Mouse (Mus musculus): Measurements from ENCODE around the gene Cbx7.
"Not testable (repeated sequence)": the region's sequence is repeated elsewhere in the genome, so short reads cannot be mapped to it uniquely, and the experiment has no call there.

Cbx7 gene

DNA sequence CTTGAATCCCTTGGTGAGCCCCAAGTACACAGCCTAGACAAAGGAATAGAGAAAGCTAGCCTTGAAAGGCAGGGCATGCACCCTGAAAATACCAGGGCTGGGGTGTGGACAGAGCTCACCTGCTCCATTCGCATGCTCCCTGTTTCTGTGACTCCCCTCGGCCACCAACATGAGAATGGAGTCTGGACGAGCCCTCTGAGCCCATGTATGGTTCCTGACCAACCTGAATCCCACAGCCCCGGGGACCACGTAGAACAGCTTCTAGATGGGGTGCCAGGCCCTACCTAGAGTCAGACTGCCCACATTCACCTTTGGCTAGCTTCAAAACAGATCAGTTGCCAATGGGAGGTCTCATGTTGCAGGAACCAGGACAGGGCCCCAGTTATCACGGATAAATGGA is 19.7 kb downstream of the Cbx7 start:
- in situ Hi-C loops (cut with MboI, MseI) = loop anchor here (25.0 kb wide), 1 partner anchor 486 kb away; no protein-coding TSS in a partner anchor

DNA sequence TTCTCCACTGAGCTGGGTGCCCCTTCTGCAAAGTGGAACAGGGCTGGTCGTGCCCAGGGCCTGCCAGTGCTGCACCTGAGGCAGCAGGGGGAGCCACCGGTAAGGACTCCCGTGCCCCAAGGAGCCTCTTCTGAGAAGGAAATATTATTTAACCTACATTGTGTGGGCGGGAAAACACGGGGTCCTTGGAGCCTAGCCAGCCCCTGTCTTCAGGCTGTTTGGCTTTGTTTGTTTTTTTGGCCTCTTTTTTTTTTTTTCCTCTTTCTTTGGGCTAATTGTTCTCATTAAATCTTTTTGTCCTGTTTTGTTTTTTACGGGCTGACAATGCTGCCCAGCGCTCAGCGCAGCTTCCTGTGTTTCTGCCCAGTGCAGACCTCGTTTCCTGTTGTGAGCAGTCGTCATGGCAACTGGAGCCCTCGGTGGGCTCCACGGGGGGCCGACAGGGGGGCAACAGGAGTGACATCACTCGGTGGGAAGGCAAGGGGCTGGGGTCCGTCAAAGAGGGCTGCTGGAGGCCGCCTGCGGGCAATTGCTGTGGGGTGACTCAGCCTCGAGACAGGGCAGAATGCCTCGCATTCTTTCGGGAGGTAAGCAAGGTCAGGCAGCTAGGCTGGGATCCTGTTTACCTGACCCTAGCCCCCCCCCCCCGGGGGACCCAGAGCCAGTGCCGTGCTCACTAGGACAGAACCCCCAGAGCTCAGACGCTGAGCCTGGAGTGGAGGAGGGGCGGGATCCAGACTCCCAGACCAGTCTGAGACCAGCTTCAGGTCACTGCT is 20.5 kb downstream of the Cbx7 start:
- in situ Hi-C loops (cut with MboI, MseI) = loop anchor here (25.0 kb wide), 1 partner anchor 487 kb away; no protein-coding TSS in a partner anchor

DNA sequence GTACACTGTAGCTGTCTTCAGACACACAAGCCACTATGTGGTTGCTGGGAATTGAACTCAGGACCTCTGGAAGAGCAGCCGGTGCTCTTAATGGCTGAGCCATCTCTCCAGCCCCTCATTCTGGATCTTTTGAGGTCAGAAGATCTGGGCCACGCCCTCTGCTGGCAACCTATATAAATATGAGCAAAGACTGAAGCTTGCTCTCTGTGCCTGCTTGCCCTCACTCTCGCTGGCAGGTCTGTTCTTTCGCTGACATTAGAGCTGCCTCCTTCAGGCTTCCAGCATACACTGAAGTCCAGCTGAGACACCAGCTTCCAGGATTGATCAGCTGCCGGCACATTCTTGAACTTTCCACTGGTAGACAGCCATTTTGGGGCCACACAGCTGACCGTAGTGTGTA is 23.2 kb downstream of the Cbx7 start:
- in situ Hi-C loops (cut with MboI, MseI) = no loop called here

DNA sequence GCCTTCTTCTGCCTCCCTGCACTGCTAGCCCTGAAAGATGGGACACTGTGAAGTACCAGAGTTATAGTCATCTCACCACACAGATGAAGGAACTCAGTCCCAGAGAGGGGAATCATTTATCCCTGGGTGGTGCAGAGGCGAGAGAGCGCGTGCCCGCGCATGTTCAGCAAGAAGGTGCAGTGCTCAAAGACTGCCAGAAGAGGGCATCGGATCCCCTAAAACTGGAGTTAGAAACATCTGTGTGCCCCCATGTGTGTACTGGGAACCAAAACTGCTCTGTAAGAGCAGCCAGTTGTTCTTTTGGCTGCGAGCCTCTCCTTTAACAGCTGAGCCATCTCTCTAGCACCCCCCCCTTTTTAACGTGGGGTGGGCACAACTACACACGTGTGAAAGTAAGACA is 24.1 kb downstream of the Cbx7 start:
- in situ Hi-C loops (cut with MboI, MseI) = no loop called here

DNA sequence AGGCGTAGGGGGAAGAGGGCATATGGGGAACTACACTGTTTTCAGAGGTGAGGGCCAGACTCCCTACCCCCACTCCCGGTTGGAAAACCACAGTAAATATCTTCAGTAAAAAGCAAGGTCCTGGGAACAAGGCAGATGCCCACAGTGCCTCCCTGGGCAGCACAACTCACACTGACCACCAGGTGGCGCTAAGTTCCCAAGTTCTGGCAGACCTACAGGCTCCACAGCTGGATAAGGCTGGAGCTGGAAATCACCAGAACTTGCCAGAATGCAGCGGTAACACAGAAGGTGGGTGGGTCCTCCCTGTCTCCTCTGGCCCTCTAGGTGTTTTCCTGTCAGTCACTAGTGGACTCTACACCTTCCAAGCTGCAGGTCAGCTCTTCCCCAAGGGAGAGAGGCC is 24.9 kb downstream of the Cbx7 start:
- in situ Hi-C loops (cut with MboI, MseI) = no loop called here

DNA sequence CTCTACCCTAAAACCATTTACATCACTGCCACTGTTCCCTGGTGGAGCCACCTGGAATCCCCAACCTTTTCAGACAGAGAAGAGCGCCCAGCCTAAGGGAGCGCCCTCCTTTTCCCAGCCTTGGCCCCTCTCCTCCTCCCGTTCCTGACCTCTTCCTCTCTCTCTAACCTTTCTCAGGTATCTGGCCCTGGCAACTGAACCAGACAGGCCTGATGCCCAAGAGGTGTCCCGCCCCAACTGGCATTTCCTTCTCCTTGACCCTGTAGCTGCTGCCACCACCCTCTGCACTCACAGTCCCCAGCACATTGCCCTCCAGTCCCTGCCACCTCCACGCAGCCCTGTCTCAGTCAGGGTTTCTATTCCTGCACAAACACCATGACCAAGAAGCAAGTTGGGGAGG is 26.0 kb downstream of the Cbx7 start:
- in situ Hi-C loops (cut with MboI, MseI) = loop anchor here (5.0 kb wide), 1 partner anchor 117 kb away; no protein-coding TSS in a partner anchor

DNA sequence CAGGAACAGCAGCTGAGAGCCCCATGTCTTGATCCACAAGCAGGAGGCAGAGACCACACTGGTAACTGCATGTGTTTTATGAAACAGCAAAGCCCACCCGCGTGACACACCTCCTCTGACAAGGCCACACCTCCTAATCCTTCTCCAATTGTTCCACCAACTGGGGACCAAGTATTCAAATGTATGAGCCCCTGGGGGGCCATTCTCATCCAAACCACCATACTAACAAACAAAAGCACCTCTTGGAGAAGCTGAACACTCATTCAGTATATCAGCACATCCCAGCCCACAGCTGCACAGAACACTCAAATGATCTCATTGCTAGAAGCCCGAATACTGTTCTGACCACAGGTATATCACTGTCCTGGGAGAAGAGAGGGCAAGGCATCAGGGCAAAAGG is 27.3 kb downstream of the Cbx7 start:
- in situ Hi-C loops (cut with MboI, MseI) = loop anchor here (5.0 kb wide), 1 partner anchor 119 kb away; no protein-coding TSS in a partner anchor

DNA sequence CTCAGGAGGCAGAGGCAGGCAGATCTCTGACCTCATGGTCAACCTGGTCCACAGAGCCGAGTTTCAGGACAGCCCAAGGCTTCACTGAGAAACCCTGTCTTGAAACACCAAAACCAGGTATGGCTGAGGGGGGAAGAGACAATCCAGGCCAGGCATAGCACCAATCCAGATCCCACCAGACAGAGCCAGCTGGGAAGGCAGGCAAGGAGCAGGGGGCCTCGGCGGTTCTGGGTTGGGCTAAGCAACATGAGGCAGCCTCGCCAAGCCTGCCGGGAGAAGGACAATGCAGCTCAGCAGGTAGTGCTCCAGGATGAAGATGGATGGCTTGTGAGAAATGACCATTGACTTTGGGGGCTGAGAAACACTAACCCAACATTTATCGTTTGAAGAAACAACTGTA is 28.4 kb downstream of the Cbx7 start:
- in situ Hi-C loops (cut with MboI, MseI) = loop anchor here (5.0 kb wide), 1 partner anchor 120 kb away; no protein-coding TSS in a partner anchor

DNA sequence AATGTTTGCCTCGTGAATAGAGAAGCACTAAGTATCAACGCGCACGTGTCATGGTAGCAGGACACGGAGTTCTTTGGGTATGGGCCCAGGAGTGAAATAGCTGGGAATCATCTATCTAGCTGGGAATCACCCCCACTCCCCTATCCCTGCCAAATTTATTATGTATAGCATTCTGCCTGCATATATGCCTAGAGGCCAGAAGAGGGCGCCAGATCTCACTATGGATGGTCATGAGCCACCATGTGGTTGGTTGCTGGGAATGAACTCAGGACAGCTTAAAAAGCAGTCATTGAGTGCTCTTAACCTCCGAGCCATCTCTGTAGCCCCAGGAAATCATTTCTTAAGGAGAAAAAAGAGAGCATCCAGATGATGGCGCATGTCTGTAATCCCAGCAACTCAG is 30.0 kb downstream of the Cbx7 start:
- in situ Hi-C loops (cut with MboI, MseI) = loop anchor here (5.0 kb wide), 1 partner anchor 121 kb away; no protein-coding TSS in a partner anchor

DNA sequence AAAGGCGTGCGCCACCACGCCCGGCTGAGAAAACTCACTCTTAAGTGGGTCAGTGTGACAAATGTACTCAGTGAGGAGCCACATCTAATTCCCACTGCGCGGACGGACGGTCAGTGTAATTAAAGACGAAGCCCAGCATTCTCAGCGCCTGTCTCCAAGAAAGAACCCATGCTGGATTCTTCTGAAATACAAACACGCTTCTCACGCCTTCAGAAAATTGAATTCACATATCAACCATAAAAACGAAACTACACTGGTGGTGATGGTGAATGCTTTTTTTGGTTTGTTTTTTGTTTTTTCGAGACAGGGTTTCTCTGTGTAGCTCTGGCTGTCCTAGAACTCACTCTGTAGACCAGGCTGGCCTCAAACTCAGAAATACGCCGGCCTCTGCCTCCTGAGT is 31.0 kb downstream of the Cbx7 start:
- in situ Hi-C loops (cut with MboI, MseI) = loop anchor here (5.0 kb wide), 1 partner anchor 122 kb away; no protein-coding TSS in a partner anchor

DNA sequence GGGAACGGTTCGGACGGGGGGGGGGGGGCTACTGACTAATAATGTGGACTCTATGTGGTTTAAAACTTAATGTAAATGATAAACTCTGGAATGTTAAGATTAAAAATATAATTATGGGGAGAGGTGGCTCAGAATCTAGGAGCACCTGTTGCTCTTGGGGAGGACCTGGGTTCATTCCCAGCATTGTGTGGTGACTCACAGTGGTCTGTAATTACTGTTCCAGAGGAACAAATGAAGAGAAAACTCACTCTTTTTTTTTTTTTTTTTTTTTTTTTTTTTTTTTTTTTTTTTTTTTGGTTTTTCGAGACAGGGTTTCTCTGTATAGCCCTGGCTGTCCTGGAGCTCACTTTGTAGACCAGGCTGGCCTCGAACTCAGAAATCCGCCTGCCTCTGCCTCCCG is 31.4 kb downstream of the Cbx7 start:
- in situ Hi-C loops (cut with MboI, MseI) = not testable (repeated sequence)

DNA sequence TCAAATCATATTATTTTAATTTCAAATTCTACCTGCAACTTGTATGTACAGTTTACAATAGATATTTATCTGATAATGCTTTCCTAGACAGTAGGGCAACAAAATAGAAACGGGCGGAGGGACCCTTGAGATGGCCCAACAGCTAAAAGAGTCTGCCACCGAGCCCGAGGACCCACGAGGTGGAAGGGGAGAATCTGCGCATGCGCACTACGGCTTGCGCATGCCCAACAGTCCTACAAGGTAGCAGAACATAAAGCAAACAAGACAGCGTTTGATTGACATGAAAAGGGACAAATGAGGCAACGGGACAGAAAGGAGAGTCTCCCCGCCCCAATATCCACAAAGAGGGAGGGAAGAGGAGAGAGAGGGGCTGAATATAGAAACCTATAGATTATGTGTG is 31.9 kb downstream of the Cbx7 start:
- in situ Hi-C loops (cut with MboI, MseI) = no loop called here

DNA sequence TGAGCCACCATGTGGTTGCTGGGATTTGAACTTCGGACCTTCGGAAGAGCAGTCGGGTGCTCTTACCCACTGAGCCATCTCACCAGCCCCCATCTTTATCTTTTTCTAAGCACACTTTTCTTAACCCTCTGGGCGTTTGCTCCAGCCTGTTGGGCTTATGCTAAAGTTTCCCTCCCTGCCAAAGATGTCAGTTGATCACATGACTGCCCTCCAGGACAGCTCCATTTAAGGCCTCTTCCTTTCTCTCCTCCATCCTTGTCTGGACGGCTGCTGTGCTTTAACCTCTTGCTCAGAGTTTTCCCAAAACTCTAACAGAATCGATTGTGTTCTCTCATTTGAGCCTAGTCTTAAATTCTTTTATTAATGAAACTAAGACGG is 34.6 kb downstream of the Cbx7 start:
- in situ Hi-C loops (cut with MboI, MseI) = no loop called here

DNA sequence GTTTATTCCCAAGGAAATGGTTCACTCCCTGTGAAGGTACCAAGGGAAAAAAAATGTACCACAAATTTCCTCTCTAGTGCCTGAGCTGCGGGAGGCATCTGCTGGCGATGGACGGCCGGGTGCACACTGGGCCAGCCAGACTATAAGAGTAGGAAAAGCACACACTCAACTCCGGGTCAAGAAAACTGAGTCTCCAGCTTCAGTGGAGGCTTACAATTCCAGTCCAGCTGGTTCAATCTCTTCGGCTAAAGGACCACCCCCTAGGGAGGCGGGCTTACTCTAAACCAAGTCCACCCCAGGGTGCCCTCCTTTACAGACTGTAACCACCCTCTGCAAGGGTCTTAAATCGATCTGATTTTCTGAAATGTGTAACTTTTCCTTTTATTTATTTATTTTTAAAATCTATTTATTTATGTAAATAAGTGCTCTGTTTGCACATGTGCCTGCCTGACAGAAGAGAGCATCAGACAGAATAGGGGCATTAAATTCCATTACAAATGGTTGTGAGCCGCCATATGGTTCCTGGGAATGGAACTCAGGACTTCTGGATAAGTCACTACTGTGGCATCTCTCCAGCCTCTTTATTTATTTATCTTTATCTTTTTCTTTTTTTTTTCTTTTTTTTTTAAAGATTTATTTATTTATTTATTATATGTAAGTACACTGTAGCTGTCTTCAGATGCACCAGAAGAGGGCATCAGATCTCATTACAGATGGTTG is 35.1 kb downstream of the Cbx7 start:
- in situ Hi-C loops (cut with MboI, MseI) = no loop called here

DNA sequence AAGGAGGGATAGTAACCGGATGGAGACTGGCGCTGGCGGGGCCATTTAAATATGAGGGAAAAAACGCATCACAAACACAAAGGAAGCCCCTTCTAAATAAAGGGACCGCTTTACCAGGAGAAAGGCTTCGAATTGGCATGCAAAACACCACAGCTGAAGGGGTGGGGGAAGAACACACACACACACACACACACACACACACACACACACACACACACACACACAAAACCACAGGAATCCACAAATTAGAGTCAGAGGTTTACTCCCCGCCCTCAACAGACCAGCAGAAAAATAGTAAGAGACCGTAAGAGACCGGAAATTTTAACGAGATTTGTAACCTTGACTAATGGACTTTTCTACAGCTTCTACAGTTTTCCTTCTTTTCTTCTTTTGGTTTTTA is 36.1 kb downstream of the Cbx7 start:
- in situ Hi-C loops (cut with MboI, MseI) = no loop called here

DNA sequence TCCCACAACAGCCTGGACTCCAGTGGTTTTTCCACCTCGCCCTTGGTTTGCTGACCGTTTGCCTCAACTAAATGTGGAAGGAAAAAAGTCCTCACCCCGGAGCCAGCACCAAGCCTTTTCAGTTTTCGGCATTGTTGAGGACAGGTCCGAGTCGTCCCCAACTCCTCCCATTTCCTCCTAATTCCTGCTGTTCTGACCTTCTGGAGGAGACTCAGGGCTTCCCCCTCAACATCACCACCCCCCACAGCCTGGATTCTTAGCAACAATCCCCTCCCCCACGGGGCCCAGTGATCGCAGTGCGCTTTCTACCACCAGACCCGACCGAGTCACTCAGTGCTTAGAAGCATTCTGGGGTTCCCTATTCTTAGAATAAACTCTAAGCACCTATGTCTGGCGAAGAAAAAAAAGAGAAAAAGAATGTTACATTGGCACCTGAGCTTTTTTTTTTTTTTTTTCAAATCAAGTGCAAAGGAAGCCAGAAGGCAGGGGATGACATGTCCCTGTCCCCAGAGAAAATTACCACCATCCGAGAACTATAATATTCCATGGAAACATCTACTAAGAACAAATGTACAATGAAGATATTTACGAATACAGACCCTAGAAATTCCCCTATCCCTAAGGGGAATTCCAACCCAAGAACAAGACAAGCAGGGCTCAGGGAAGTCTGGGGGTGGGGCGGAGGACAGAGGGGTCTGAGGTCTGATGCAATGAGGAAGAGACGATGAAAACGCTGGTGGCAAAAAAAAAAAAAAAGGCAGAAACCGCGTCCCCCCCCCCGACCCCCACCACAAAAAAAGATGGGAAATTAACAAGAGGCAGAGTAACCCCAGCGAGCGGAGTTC is 37.0 kb downstream of the Cbx7 start:
- in situ Hi-C loops (cut with MboI, MseI) = no loop called here

DNA sequence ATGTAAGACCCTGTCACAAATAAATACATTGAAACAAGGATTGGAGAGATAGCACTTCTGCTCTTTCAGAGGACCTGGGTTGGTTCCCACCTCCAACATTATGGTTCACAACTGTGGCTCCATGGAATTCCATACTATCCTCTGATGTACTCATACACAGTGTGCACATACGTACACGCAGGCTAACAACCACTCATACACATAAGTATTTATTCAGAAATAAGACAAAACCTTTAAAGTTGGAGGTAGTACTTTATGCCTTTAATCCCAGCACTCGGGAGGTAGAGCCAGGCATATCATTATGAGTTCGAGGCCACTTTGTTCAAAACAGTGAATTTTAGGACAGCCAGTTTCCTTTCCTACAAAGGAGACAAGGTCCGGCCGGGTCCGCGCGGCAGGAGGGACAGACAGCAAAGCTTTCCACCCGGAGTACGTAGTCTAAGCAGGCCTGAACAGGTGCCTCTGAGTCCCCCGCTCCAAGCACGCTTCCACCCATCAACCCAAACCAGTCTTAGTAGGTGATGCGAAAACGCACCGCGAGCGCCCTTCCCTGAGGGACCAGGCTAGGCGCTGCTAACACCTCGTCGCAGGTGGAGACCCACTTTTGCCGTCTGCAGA is 37.8 kb downstream of the Cbx7 start:
- in situ Hi-C loops (cut with MboI, MseI) = no loop called here

DNA sequence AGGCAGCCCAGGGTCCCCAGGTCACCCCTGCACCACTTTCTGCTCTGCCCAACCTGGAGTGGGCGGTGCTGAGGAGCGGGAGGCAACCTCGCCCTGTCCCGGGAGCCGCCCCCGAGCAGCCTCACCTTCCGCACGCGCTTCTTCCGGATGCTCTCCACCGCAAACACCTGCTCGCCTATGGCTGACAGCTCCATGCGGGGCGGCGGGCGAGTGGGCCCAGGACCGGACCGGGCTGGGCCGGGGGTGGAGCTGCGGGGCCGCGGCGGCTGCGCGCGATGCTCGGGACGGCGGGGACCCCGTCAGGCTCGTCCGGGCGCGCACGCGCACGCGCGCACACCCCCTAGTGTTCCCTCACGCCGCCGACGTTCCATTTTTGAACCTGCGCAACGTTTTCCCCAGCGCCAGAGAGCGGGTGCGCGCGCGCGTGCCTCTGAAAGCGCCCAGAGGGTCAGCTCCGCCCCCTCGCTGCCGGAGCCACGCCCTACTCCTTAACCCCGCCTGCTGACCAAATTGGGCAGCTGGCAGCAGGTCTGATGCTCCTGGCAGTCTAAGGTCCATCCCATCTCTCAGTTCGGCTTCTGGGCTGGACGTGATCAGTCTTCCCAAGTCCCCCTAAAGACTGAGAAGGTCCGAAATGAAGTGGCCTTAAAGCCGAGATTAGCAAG is 38.5 kb downstream of the Cbx7 start:
- in situ Hi-C loops (cut with MboI, MseI) = no loop called here

DNA sequence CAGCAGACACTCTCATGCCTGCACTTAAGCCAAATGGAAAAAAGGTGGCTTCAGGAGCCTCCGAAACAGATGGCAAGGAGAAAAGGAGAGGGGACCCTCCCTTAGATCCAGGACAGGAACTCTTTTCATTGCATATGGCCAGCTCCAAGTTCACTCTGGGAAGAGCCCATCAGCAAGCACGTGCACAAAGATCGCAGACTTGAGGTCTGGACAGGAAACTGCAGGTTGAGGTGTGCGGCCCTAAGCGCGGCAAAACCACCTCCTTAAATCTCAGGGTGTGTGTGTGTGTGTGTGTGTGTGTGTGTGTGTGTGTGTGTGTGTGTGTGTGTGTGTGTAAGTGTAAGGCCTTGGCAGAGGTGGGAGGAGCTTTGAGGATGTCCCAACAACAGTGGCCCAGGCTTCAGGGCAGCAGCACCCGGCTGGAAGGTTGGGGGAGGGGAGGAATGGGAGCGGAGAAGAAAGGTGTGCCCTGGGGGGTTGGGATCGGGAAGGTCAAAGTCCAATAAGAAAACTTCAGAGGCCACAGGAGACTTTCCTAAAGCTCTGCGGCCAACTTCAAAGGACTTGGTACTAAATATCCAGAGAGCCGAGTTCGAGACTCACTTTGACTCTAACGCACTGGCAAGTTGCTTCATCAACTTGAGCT is 39.3 kb downstream of the Cbx7 start:
- in situ Hi-C loops (cut with MboI, MseI) = no loop called here

DNA sequence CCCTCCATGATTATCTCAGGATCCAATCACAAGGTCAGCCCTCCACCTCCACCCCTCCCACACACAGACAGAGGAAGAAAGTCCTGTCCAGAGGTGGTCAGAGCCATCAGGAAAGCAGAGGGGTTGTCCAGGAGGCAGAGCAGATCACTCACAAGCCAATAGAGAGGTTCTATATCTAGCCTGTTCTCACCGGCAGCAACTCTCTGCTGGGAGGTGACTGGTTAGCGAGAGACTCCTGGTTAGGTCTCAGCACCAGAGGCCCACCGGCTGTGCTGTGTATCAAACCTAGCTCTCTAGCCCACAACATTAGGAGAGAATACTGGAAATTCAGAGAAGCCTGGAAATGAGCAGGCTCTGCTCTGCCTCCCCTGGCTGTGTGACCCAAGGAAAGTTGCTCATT is 41.2 kb downstream of the Cbx7 start:
- in situ Hi-C loops (cut with MboI, MseI) = no loop called here

DNA sequence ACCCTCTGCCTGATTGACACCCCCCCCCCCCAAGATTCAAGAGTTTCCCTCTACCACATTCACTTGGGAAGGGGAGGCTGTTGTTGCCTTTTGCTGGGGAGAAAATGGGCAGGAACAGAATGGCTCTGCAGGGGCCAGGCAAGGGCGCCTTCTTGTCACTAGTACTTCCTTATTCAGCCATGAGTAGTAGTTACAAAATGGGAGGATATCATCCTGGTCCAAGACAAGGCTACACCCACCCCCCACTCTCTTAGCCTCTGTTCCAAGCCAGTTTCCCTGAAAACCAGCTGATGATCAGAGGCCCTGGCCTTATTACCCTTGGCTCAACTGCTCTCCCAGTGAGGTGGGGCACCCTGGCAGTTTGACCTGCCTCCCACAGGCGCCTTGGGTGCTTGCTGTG is 42.2 kb downstream of the Cbx7 start:
- in situ Hi-C loops (cut with MboI, MseI) = no loop called here

Measured in T-helper 2 cell (primary cell).